23 mouse cellular contexts compared by ENCODE assay signal in the genomic region with DNA sequence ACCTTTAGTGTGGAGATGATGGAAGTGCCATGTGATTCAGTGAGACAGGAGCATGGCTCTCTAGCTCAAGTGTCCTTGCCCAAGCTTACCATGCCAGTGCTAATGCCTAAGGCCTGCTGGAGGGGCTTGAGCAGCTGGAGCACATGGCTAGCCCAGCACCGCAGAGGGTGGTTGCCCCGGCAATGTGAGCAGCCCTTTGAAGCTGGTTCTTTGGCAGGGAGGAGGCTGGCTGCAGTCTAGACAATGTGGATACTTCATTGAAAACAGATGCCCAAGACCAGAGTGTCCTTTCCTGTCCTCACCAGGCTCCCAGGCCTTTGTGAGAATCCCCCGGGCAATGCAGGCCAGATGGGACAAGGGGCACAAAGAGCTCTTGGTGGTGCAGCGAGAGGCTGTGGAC. TPM values are rescaled to one million over a fixed set of nuclear protein-coding genes. Genes with fewer than 3 reads are reported as not detected.
DNase-seq lines count a peak whose midpoint lies in the region; ATAC-seq lines count a peak whose summit lies in the region.
"Had no signal": no experiment of that assay in that cellular context is flagged by ENCODE, and none has a peak within 500 bp of the region (broad histone marks: within the 10 kb centered on the region; RNA-seq: fewer than 3 reads in every experiment).

No protein-coding gene starts in this region.

- 0 out of 2 replicates have a peak, but pooled peaks have one; percentile 27 for ATAC-seq in frontal cortex, adult (ENCODE audit: low TSS enrichment)
- no peak for ATAC-seq in neural tube, embryonic 11.5 days (ENCODE audit: insufficient read depth, low FRiP score, low TSS enrichment)
- ATAC-seq in neural tube, embryonic 15.5 days (ENCODE audit: low FRiP score), result no peak
- no peak for ATAC-seq in limb, embryonic 11.5 days (ENCODE audit: insufficient number of reproducible peaks, low FRiP score, low TSS enrichment, low read depth)
- ATAC-seq: intestine, embryonic 16.5 days; lung, postnatal 0 days; Patski had no signal

- H3K4me2 ChIP-seq in neural tube, embryonic 11.5 days (ENCODE audit: low read depth), result no peak overlapping the region
- no peak overlapping the region for H3K4me2 ChIP-seq in neural tube, embryonic 15.5 days
- H3K4me2 ChIP-seq in limb, embryonic 11.5 days (ENCODE audit: low read depth, severe bottlenecking), result no peak overlapping the region
- H3K4me2 ChIP-seq: embryonic facial prominence, embryonic 13.5 days; liver, embryonic 13.5 days had no signal

- 69% methylated on average over 4 of the region's 4 CpGs for WGBS in neural tube, embryonic 11.5 days
- WGBS in neural tube, embryonic 15.5 days, result 74% methylated on average over 4 of the region's 4 CpGs
- 34% methylated on average over 4 of the region's 4 CpGs for WGBS in embryonic facial prominence, embryonic 10.5 days
- 21% methylated on average over 4 of the region's 4 CpGs for WGBS in limb, embryonic 11.5 days

- no peaks in the 10 kb centered on the region for H3K9me3 ChIP-seq in neural tube, embryonic 11.5 days (ENCODE audit: control insufficient read depth, low read length)
- no peaks in the 10 kb centered on the region for H3K9me3 ChIP-seq in neural tube, embryonic 15.5 days (replicated peaks)
- H3K9me3 ChIP-seq in embryonic facial prominence, embryonic 10.5 days, result no peaks in the 10 kb centered on the region
- no peaks in the 10 kb centered on the region for H3K9me3 ChIP-seq in limb, embryonic 11.5 days (ENCODE audit: control insufficient read depth, low read length)
- H3K9me3 ChIP-seq: embryonic facial prominence, embryonic 13.5 days; forebrain, embryonic 10.5 days; liver, embryonic 13.5 days had no signal

- DNase-seq in frontal cortex, postnatal 25 days (ENCODE audit: low spot score in 2 of 2), result no peak
- DNase-seq in neural tube, embryonic 11.5 days (ENCODE audit: low spot score), result peak; percentile 11
- DNase-seq in embryonic facial prominence, embryonic 10.5 days (ENCODE audit: low spot score), result peak; percentile 27
- DNase-seq in limb, embryonic 11.5 days (ENCODE audit: low spot score), result peak; percentile 37
- DNase-seq in thymus, postnatal 4 days, result no peak
- no peak for DNase-seq in adrenal gland, adult 2 months
- DNase-seq: B cell, adult 2 months; heart, postnatal 14 days; liver, embryonic 13.5 days had no signal

- no peak overlapping the region for H3K27ac ChIP-seq in neural tube, embryonic 11.5 days (ENCODE audit: low read depth, low read length)
- no peak overlapping the region for H3K27ac ChIP-seq in neural tube, embryonic 15.5 days (replicated peaks)
- H3K27ac ChIP-seq in embryonic facial prominence, embryonic 10.5 days (replicated peaks), result no peak overlapping the region
- H3K27ac ChIP-seq in limb, embryonic 11.5 days (replicated peaks; ENCODE audit: low read depth, low read length), result no peak overlapping the region
- H3K27ac ChIP-seq: embryonic facial prominence, embryonic 13.5 days; forebrain, embryonic 10.5 days; kidney, postnatal 0 days; liver, embryonic 13.5 days had no signal

- no peak overlapping the region for H3K9ac ChIP-seq in neural tube, embryonic 11.5 days (ENCODE audit: low read length)
- no peak overlapping the region for H3K9ac ChIP-seq in neural tube, embryonic 15.5 days (replicated peaks)
- H3K9ac ChIP-seq in limb, embryonic 11.5 days (ENCODE audit: low read length), result no peak overlapping the region
- H3K9ac ChIP-seq: embryonic facial prominence, embryonic 13.5 days; liver, embryonic 13.5 days had no signal

- H3K4me3 ChIP-seq in neural tube, embryonic 11.5 days (ENCODE audit: low read depth, low read length), result no peak overlapping the region
- H3K4me3 ChIP-seq in neural tube, embryonic 15.5 days (replicated peaks), result no peak overlapping the region
- H3K4me3 ChIP-seq in embryonic facial prominence, embryonic 10.5 days, result no peak overlapping the region
- H3K4me3 ChIP-seq in limb, embryonic 11.5 days (ENCODE audit: low read depth, low read length), result no peak overlapping the region
- H3K4me3 ChIP-seq: embryonic facial prominence, embryonic 13.5 days; forebrain, embryonic 10.5 days; liver, embryonic 13.5 days had no signal

- no peaks in the 10 kb centered on the region for H3K27me3 ChIP-seq in neural tube, embryonic 11.5 days (ENCODE audit: control insufficient read depth, insufficient read depth, low read length)
- H3K27me3 ChIP-seq in neural tube, embryonic 15.5 days (replicated peaks), result no peaks in the 10 kb centered on the region
- H3K27me3 ChIP-seq in embryonic facial prominence, embryonic 10.5 days (replicated peaks; ENCODE audit: low read depth, poor library complexity, severe bottlenecking), result no peaks in the 10 kb centered on the region
- no peaks in the 10 kb centered on the region for H3K27me3 ChIP-seq in limb, embryonic 11.5 days (ENCODE audit: control insufficient read depth, insufficient read depth, low read length)
- H3K27me3 ChIP-seq: liver, embryonic 13.5 days; Patski had no signal

- H3K4me1 ChIP-seq in neural tube, embryonic 11.5 days (ENCODE audit: control insufficient read depth, insufficient read depth, low read length), result no peaks in the 10 kb centered on the region
- no peaks in the 10 kb centered on the region for H3K4me1 ChIP-seq in neural tube, embryonic 15.5 days
- peaks cover 5% of the 10 kb centered on the region; the same call in 1 of the 2 replicates for H3K4me1 ChIP-seq in embryonic facial prominence, embryonic 10.5 days
- no peaks in the 10 kb centered on the region for H3K4me1 ChIP-seq in limb, embryonic 11.5 days (ENCODE audit: control insufficient read depth, insufficient read depth, low read length)
- H3K4me1 ChIP-seq: liver, embryonic 13.5 days had no signal

- no peaks in the 10 kb centered on the region for H3K36me3 ChIP-seq in neural tube, embryonic 11.5 days (ENCODE audit: control insufficient read depth, insufficient read depth, low read length)
- no peaks in the 10 kb centered on the region for H3K36me3 ChIP-seq in neural tube, embryonic 15.5 days
- H3K36me3 ChIP-seq in embryonic facial prominence, embryonic 10.5 days (replicated peaks), result no peaks in the 10 kb centered on the region
- no peaks in the 10 kb centered on the region for H3K36me3 ChIP-seq in limb, embryonic 11.5 days (ENCODE audit: control insufficient read depth, insufficient read depth, low read length)
- H3K36me3 ChIP-seq: embryonic facial prominence, embryonic 13.5 days; forebrain, embryonic 10.5 days; liver, embryonic 13.5 days had no signal

RNA-seq across cellular contexts. Expression of gene Gdf10, which starts 40.3 kb away (rescaled TPM):
- 20.3 and 20.9 TPM in 2 replicates for polyA plus RNA-seq in neural tube, embryonic 11.5 days (2014; fragmentation: Nextera tagmentation; extraction: Ambion mirVana)
- polyA plus RNA-seq in neural tube, embryonic 15.5 days (2015; fragmentation: Nextera tagmentation; extraction: Ambion mirVana), result 12.8 and 13.9 TPM in 2 replicates
- 0.83 and 0.92 TPM in 2 replicates for polyA plus RNA-seq in embryonic facial prominence, embryonic 10.5 days (2016; fragmentation: Nextera tagmentation; extraction: Ambion mirVana)
- polyA plus RNA-seq in limb, embryonic 11.5 days (2014; fragmentation: Nextera tagmentation; extraction: Ambion mirVana), result 4.9 and 5.3 TPM in 2 replicates
- 10 to 100 TPM; 11.2 to 24.6 TPM for total RNA-seq in adrenal gland, adult 2 months (2021)
- polyA plus RNA-seq in adrenal gland, adult 2 months (2012; rRNA removed), result 50.5 and 52.1 TPM in 2 replicates
- total RNA-seq: megakaryocyte-erythroid progenitor cell, adult 5-6 weeks; monocyte, adult 5-6 weeks had no signal
- polyA plus RNA-seq: Patski had no signal

RNA-seq across cellular contexts. Expression of gene Gdf2, which starts 57.8 kb away (rescaled TPM):
- polyA plus RNA-seq in neural tube, embryonic 11.5 days (2014; fragmentation: Nextera tagmentation; extraction: Ambion mirVana), result 0.08 TPM in 1 of 2 replicates, not detected in the other
- polyA plus RNA-seq in neural tube, embryonic 15.5 days (2015; fragmentation: Nextera tagmentation; extraction: Ambion mirVana), result 0.05 and 0.11 TPM in 2 replicates
- polyA plus RNA-seq in embryonic facial prominence, embryonic 10.5 days (2016; fragmentation: Nextera tagmentation; extraction: Ambion mirVana), result not detected in 2 replicates
- polyA plus RNA-seq in limb, embryonic 11.5 days (2014; fragmentation: Nextera tagmentation; extraction: Ambion mirVana), result 0.04 TPM in 1 of 2 replicates, not detected in the other
- not detected for total RNA-seq in adrenal gland, adult 2 months (2021)
- polyA plus RNA-seq in adrenal gland, adult 2 months (2012; rRNA removed), result 0.03 TPM in 1 of 2 replicates, not detected in the other
- total RNA-seq: gastrocnemius, adult 8-10 months; left cerebral cortex, postnatal 25 days; megakaryocyte-erythroid progenitor cell, adult 5-6 weeks; monocyte, adult 5-6 weeks had no signal
- polyA plus RNA-seq: forebrain, embryonic 10.5 days; kidney, postnatal 0 days; lung, postnatal 0 days; neural tube, embryonic 14.5 days; Patski; testis, adult 2 months had no signal

Comparison
In these comparisons a context has a peak if more than half of its experiments do, and no peak if none do; other contexts are left out.
1. DNase-seq: peak in neural tube, embryonic 11.5 days (single experiment), embryonic facial prominence, embryonic 10.5 days (single experiment) and limb, embryonic 11.5 days (single experiment); none in frontal cortex, postnatal 25 days (0 of 2), thymus, postnatal 4 days (single experiment) and adrenal gland, adult 2 months (single experiment).